Mouse (Mus musculus): ENCODE results near the gene Srrm2. TPM values are rescaled to one million over a fixed set of nuclear protein-coding genes. Genes with fewer than 3 reads are reported as not detected.

Srrm2 gene
- 334 and 339 TPM in 2 replicates for polyA plus RNA-seq (2016; fragmentation: Nextera tagmentation; extraction: Ambion mirVana)

- peaks cover 38% of the 10 kb centered on the region for H3K4me1 ChIP-seq
- WGBS (ENCODE audit: insufficient replicate concordance): 5% methylated on average over 29 of the region's 29 CpGs
- 0 out of 2 replicates have a peak, but pooled peaks cover 4% of the 10 kb centered on the region for H3K27me3 ChIP-seq (replicated peaks)
- peak within 1 kb of the TSS; percentile 86 for H3K4me2 ChIP-seq
- peak within 1 kb of the TSS; percentile 76 for H3K27ac ChIP-seq
- H3K9me3 ChIP-seq (replicated peaks): no peaks in the 10 kb centered on the region
- H3K36me3 ChIP-seq: no peaks in the 10 kb centered on the region
- H3K9ac ChIP-seq: peak within 1 kb of the TSS; percentile 80
- peak within 1 kb of the TSS; percentile 65 for H3K4me3 ChIP-seq
- ATAC-seq: peak; percentile 56
Measured at GRCm38 (mm10) chr17:23790269-23791078, at the start of gene Srrm2. Gene Srrm2, plus strand, starts transcription at chr17:23790532.

DNA sequence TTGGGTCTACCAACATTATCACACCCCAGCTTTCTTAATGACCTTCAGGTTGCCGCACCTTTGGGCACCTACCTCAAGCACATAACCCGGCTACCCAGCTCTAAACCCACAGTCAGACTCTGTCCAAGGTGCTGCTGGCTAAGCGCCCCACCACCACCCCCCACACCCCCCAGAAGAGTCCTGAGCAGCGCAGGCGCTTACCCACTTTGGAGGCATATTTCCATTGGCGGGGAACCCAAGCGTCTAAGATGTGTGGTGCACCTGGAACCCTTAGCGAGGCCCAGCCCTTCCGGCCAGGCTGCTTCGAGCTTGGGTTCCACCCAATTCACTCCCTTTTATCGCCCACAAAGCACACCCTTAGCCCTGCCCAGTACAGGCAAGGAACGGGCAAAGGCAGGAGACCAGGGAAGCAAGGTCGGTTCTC, 49.7 kb upstream of the Srrm2 start, which contains the start of gene Paqr4:
Gene Paqr4 (minus strand): TSS at position 270 of the 424 bp plus-strand sequence.
- Histone ChIP-seq H3K4me1 (peaks cover 43% of the 10 kb centered on the region), H3K27me3 (replicated peaks) (peaks cover 90% of the 10 kb centered on the region), H3K4me2 (peak within 1 kb of the TSS; percentile 98), H3K36me3 (peaks cover 20% of the 10 kb centered on the region), H3K9ac (peak within 1 kb of the TSS; percentile 71), H3K27ac (peak within 1 kb of the TSS; percentile 64), H3K4me3 (peak within 1 kb of the TSS; percentile 66), H3K9me3 (replicated peaks) (no peaks in the 10 kb centered on the region)
- 2% methylated on average over 13 of the region's 13 CpGs for WGBS (ENCODE audit: insufficient replicate concordance)
- ATAC-seq: peak; percentile 81

- H3K27me3 ChIP-seq (replicated peaks): peaks cover 99% of the 10 kb centered on the region
- H3K4me3 ChIP-seq: no peak overlapping the region
- ATAC-seq: no peak
- no peak overlapping the region for H3K27ac ChIP-seq
- H3K4me2 ChIP-seq: peak overlapping the region; percentile 98
- no peak overlapping the region for H3K9ac ChIP-seq
- WGBS (ENCODE audit: insufficient replicate concordance): 45% methylated on average over 38 of the region's 38 CpGs
- H3K36me3 ChIP-seq: peaks cover 11% of the 10 kb centered on the region; the same call in 1 of the 2 replicates
- H3K9me3 ChIP-seq (replicated peaks): no peaks in the 10 kb centered on the region
- peaks cover 52% of the 10 kb centered on the region for H3K4me1 ChIP-seq
Measured at GRCm38 (mm10) chr17:23741359-23742209, 48.7 kb upstream of the Srrm2 start.

- 8% methylated on average over 44 of the region's 44 CpGs for WGBS (ENCODE audit: insufficient replicate concordance)
- Histone ChIP-seq H3K36me3 (peaks cover 5% of the 10 kb centered on the region; the same call in 1 of the 2 replicates), H3K9me3 (replicated peaks) (no peaks in the 10 kb centered on the region), H3K27me3 (replicated peaks) (peaks cover 100% of the 10 kb centered on the region), H3K27ac (no peak overlapping the region), H3K4me3 (peak overlapping the region; percentile 28), H3K4me2 (peak overlapping the region; percentile 34), H3K4me1 (peaks cover 52% of the 10 kb centered on the region), H3K9ac (no peak overlapping the region)
- no peak for ATAC-seq
Measured at GRCm38 (mm10) chr17:23742210-23742793, 48.0 kb upstream of the Srrm2 start.

- H3K27ac ChIP-seq: no peak overlapping the region
- H3K9me3 ChIP-seq (replicated peaks): no peaks in the 10 kb centered on the region
- WGBS (ENCODE audit: insufficient replicate concordance): 53% methylated on average over 12 of the region's 12 CpGs
- H3K4me1 ChIP-seq: peaks cover 52% of the 10 kb centered on the region
- no peak overlapping the region; the same call in 1 of the 2 replicates for H3K4me2 ChIP-seq
- no peak overlapping the region for H3K4me3 ChIP-seq
- no peak for ATAC-seq
- no peaks in the 10 kb centered on the region; the same call in 1 of the 2 replicates for H3K36me3 ChIP-seq
- H3K27me3 ChIP-seq (replicated peaks): peaks cover 100% of the 10 kb centered on the region
- H3K9ac ChIP-seq: no peak overlapping the region
Measured at GRCm38 (mm10) chr17:23742941-23743340, 47.4 kb upstream of the Srrm2 start.

DNA sequence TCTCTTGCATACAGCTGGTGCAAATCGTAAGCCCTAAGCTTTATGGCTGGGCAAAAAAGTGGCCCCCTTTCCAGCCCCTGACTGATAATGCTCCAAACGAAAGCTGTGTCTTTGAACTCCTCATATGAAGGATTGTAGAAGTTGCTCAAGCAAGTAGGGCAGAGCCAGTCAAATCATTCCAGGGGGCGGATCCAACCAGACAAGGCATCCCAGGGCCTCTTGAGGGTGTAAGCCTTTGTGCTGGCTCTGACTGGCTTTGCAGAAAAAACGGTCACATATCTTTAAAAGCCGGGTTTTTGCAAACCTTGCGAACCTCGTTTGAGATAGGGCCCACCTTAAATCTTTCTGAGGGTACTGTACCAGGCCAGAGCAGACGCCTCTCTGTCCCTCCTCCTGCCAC, 46.3 kb upstream of the Srrm2 start:
- no peaks in the 10 kb centered on the region for H3K36me3 ChIP-seq
- no peak overlapping the region for H3K4me3 ChIP-seq
- no peak for ATAC-seq
- peaks cover 46% of the 10 kb centered on the region for H3K4me1 ChIP-seq
- no peak overlapping the region for H3K9ac ChIP-seq
- no peak overlapping the region for H3K4me2 ChIP-seq
- H3K27ac ChIP-seq: no peak overlapping the region
- WGBS (ENCODE audit: insufficient replicate concordance): 17% methylated on average over 8 of the region's 8 CpGs
- H3K9me3 ChIP-seq (replicated peaks): no peaks in the 10 kb centered on the region
- H3K27me3 ChIP-seq (replicated peaks): peaks cover 98% of the 10 kb centered on the region

- H3K4me3 ChIP-seq: no peak overlapping the region
- H3K4me2 ChIP-seq: no peak overlapping the region
- H3K4me1 ChIP-seq: peaks cover 46% of the 10 kb centered on the region
- H3K27ac ChIP-seq: no peak overlapping the region
- WGBS (ENCODE audit: insufficient replicate concordance): 5% methylated on average over 14 of the region's 14 CpGs
- peaks cover 92% of the 10 kb centered on the region for H3K27me3 ChIP-seq (replicated peaks)
- H3K9ac ChIP-seq: no peak overlapping the region
- H3K36me3 ChIP-seq: no peaks in the 10 kb centered on the region
- no peaks in the 10 kb centered on the region for H3K9me3 ChIP-seq (replicated peaks)
- ATAC-seq: no peak
Measured at GRCm38 (mm10) chr17:23744651-23745050, 45.7 kb upstream of the Srrm2 start.

- H3K27me3 ChIP-seq (replicated peaks): peaks cover 83% of the 10 kb centered on the region
- peak within 1 kb of the TSS; percentile 28 for H3K4me3 ChIP-seq
- H3K9me3 ChIP-seq (replicated peaks): no peaks in the 10 kb centered on the region
- peak within 1 kb of the TSS; percentile 54 for H3K4me2 ChIP-seq
- peaks cover 39% of the 10 kb centered on the region for H3K4me1 ChIP-seq
- no peak within 1 kb of the TSS for H3K27ac ChIP-seq
- no peak for ATAC-seq
- 3% methylated on average over 45 of the region's 45 CpGs for WGBS (ENCODE audit: insufficient replicate concordance)
- no peaks in the 10 kb centered on the region for H3K36me3 ChIP-seq
- no peak within 1 kb of the TSS for H3K9ac ChIP-seq
Measured at GRCm38 (mm10) chr17:23745301-23746251, 44.8 kb upstream of the Srrm2 start, which contains the start of gene Kremen2. Gene Kremen2, minus strand, starts transcription at chr17:23745833.

- Histone ChIP-seq H3K27me3 (replicated peaks) (peaks cover 76% of the 10 kb centered on the region), H3K9ac (no peak overlapping the region), H3K4me3 (peak overlapping the region; percentile 28; the same call in 1 of the 2 replicates), H3K4me1 (peaks cover 32% of the 10 kb centered on the region), H3K9me3 (replicated peaks) (no peaks in the 10 kb centered on the region), H3K27ac (no peak overlapping the region), H3K4me2 (peak overlapping the region; percentile 54), H3K36me3 (no peaks in the 10 kb centered on the region)
- WGBS (ENCODE audit: insufficient replicate concordance): 6% methylated on average over 12 of the region's 12 CpGs
- no peak for ATAC-seq
Measured at GRCm38 (mm10) chr17:23746311-23746710, 44.0 kb upstream of the Srrm2 start.

DNA sequence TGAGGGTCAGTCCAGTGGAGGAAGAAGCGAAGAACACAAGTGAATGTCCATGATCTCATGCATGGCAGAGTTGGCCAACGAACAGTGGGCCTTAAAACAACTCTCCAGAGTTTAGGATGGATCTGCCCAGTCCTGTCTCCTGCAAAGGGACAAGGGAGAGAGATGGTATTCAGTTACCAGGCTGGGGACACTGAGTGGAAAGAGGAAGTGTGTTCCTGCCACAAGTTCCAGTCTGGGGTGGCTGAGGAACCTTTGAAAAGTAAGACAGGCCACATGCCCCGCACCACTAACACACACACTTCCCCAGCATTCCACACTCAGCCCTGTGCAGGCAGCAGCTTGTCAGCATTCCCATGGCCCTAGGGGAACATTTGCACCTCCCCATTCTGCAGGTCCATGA, 43.6 kb upstream of the Srrm2 start:
- H3K9ac ChIP-seq: no peak overlapping the region
- H3K9me3 ChIP-seq (replicated peaks): no peaks in the 10 kb centered on the region
- 0 out of 2 replicates have a peak, but pooled peaks cover 2% of the 10 kb centered on the region for H3K36me3 ChIP-seq
- H3K4me3 ChIP-seq: no peak overlapping the region
- no peak for ATAC-seq
- no peak overlapping the region for H3K4me2 ChIP-seq
- 43% methylated on average over 3 of the region's 3 CpGs for WGBS (ENCODE audit: insufficient replicate concordance)
- H3K27ac ChIP-seq: no peak overlapping the region
- H3K4me1 ChIP-seq: peaks cover 29% of the 10 kb centered on the region
- H3K27me3 ChIP-seq (replicated peaks): peaks cover 71% of the 10 kb centered on the region
